Mouse (Mus musculus) midbrain, embryonic 16.5 days (tissue): Measurements from ENCODE around the gene Polr2l. TPM values are rescaled to one million over a fixed set of nuclear protein-coding genes. Genes with fewer than 3 reads are reported as not detected.

Source experiments
- ATAC-seq: fragments of 200-750 bp; cut with Nextera tagmentation; 2 replicates; pipeline ENCODE4 v1.8.0; 2017; ENCODE audit warnings: moderate TSS enrichment
- H3K27ac ChIP-seq: fragments of 300-500 bp; sonication (generic); 2 replicates; pipeline ENCODE4 v1.5.1; 2014; ENCODE audit warnings: mild to moderate bottlenecking, low read length, mixed read lengths
- H3K27me3 ChIP-seq: fragments of 300-500 bp; sonication (generic); 2 replicates; pipeline ENCODE4 v1.6.1; 2014; ENCODE audit warnings: low read depth, low read length, mixed read lengths; ENCODE audit not compliant: control insufficient read depth, insufficient read depth
- H3K36me3 ChIP-seq: fragments of 300-500 bp; sonication (generic); 2 replicates; pipeline ENCODE4 v1.6.1; 2014; ENCODE audit warnings: mild to moderate bottlenecking, low read length, moderate library complexity, mixed read lengths; ENCODE audit not compliant: control insufficient read depth, insufficient read depth
- H3K4me1 ChIP-seq: fragments of 300-500 bp; sonication (generic); 2 replicates; pipeline ENCODE4 v1.6.1; 2014; ENCODE audit warnings: mild to moderate bottlenecking, low read length, mixed read lengths; ENCODE audit not compliant: control insufficient read depth, insufficient read depth
- H3K4me2 ChIP-seq: fragments of 300-500 bp; sonication (generic); 2 replicates; pipeline ENCODE4 v1.6.1; 2014; ENCODE audit warnings: mild to moderate bottlenecking, low read length, mixed read lengths
- H3K4me3 ChIP-seq: fragments of 300-500 bp; sonication (generic); 2 replicates; pipeline ENCODE4 v1.5.1; 2014; ENCODE audit warnings: low read depth, mild to moderate bottlenecking, low read length, moderate library complexity, mixed read lengths
- H3K9ac ChIP-seq: fragments of 300-500 bp; sonication (generic); 2 replicates; pipeline ENCODE4 v1.6.1; 2014; ENCODE audit warnings: low read depth, low read length, mixed read lengths
- H3K9me3 ChIP-seq: fragments of 300-500 bp; sonication (generic); replicated peaks from 2 replicates; pipeline ENCODE4 v1.6.1; 2014; ENCODE audit warnings: mild to moderate bottlenecking, low read length, mixed read lengths; ENCODE audit not compliant: control insufficient read depth, poor library complexity, severe bottlenecking
- WGBS: fragments of 180-500 bp; shearing (Covaris S2); extraction: QIAGEN DNeasy Blood & Tissue Kit; methylation state at CpG from one replicate; pipeline ENCODE4 v1.1.7; 2014; 5-methylcytosine and 5-hydroxymethylcytosine counted together
- polyA plus RNA-seq: library from polyadenylated mRNA; unstranded; fragments of >200 nt; fragmentation: Nextera tagmentation; extraction: Ambion mirVana; gene quantifications from 2 replicates; pipeline ENCODE4 v1.2.1, GENCODE M21; 2015

Gene Polr2l
- polyA plus RNA-seq, 1 experiment from 2014 or later = 74.0 TPM

DNA sequence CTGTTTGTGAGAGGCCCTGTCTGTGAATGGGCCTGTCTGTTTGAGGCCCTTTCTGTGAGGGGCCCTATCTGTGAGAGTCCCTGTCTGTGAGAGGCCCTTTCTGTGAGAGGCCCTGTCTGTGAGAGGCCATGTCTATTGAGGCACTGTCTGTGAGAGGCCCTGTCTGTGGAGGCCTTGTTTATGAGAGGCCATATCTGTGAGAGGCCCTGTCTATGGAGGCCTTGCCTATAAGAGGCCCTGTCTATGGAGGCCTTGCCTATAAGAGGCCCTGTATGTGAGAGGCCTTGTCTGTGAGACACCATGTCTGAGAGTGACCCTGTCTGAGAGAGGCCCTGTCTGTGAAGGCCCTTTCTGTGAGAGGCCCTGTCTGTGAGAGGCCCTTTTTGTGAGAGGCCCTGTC is 33.2 kb upstream of the Polr2l start:
- H3K4me2 ChIP-seq = no peak overlapping the region
- ATAC-seq = no peak
- H3K9me3 ChIP-seq = no peaks in the 10 kb centered on the region
- H3K4me3 ChIP-seq = no peak overlapping the region
- H3K27me3 ChIP-seq = no peaks in the 10 kb centered on the region
- H3K9ac ChIP-seq = no peak overlapping the region
- no peaks in the 10 kb centered on the region for H3K4me1 ChIP-seq
- no peak overlapping the region for H3K27ac ChIP-seq
- peaks cover 9% of the 10 kb centered on the region; the same call in 1 of the 2 replicates for H3K36me3 ChIP-seq

DNA sequence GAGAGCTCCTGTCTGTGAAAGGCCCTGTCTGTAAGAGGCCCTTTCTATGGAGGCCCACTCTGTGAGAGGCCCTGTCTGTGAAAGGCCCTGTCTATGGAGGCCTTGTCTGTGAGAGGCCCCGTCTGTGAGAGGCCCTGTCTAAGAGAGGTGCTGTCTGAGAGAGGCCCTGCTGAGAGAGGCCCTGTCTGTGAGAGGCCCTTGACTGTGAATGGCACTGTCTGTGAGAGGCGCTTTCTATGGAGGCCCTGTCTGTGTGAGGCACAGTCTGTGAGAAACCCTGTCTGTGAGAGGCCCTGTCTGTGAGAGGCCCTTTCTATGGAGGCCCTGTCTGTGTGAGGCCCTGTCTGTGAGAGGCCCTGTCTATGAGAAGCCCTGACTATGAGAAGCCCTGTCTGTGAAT is 31.3 kb upstream of the Polr2l start:
- 61% methylated on average over 2 of the region's 2 CpGs for WGBS

DNA sequence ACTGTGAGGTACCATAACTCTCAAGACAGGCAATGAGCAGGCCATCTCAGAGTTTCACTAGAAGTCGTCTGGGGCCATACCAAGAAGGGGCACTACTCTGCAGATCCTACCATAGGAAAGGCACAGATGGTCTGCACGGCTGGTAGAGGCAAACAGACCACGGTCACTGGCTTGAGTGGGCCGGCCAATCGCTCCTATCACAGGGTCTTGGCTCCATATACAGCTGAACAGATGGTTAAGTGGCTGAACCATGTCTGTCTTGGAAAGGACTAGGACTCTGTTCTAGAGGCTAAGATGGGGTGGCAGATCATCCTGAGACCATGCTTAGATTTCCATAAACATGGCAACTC is 27.6 kb upstream of the Polr2l start:
- no peak for ATAC-seq
- Histone ChIP-seq H3K27ac (no peak overlapping the region), H3K27me3 (no peaks in the 10 kb centered on the region), H3K4me2 (no peak overlapping the region), H3K4me3 (no peak overlapping the region), H3K9ac (no peak overlapping the region), H3K4me1 (no peaks in the 10 kb centered on the region), H3K36me3 (peaks cover 6% of the 10 kb centered on the region; the same call in 1 of the 2 replicates), H3K9me3 (no peaks in the 10 kb centered on the region)
- WGBS = 85% methylated on average over 5 of the region's 5 CpGs

More for the DNA sequence above, 31.3 kb upstream of the Polr2l start:
- Histone ChIP-seq H3K36me3 (0 out of 2 replicates have a peak, but pooled peaks cover 5% of the 10 kb centered on the region), H3K27ac (no peak overlapping the region), H3K9me3 (no peaks in the 10 kb centered on the region), H3K27me3 (no peaks in the 10 kb centered on the region), H3K4me1 (no peaks in the 10 kb centered on the region), H3K4me2 (no peak overlapping the region), H3K9ac (no peak overlapping the region), H3K4me3 (no peak overlapping the region)
- ATAC-seq = no peak

- Histone ChIP-seq H3K36me3 (peaks cover 6% of the 10 kb centered on the region; the same call in 1 of the 2 replicates), H3K27ac (no peak overlapping the region), H3K9me3 (no peaks in the 10 kb centered on the region), H3K4me1 (no peaks in the 10 kb centered on the region), H3K4me3 (no peak overlapping the region), H3K9ac (no peak overlapping the region), H3K27me3 (no peaks in the 10 kb centered on the region), H3K4me2 (no peak overlapping the region)
- WGBS = 88% methylated on average over 7 of the region's 7 CpGs
- ATAC-seq = no peak
Measured at GRCm38 (mm10) chr7:141501820-141502555, 27.1 kb upstream of the Polr2l start.

- no peak overlapping the region for H3K27ac ChIP-seq
- H3K36me3 ChIP-seq = peaks cover 13% of the 10 kb centered on the region
- no peaks in the 10 kb centered on the region for H3K27me3 ChIP-seq
- no peak overlapping the region for H3K4me2 ChIP-seq
- WGBS = 97% methylated on average over 3 of the region's 3 CpGs
- no peak overlapping the region for H3K4me3 ChIP-seq
- ATAC-seq = no peak
- H3K9ac ChIP-seq = no peak overlapping the region
- H3K9me3 ChIP-seq = no peaks in the 10 kb centered on the region
- no peaks in the 10 kb centered on the region for H3K4me1 ChIP-seq
Measured at GRCm38 (mm10) chr7:141497600-141497999, 22.7 kb upstream of the Polr2l start.

- no peaks in the 10 kb centered on the region for H3K27me3 ChIP-seq
- H3K36me3 ChIP-seq = peaks cover 17% of the 10 kb centered on the region
- H3K4me3 ChIP-seq = no peak overlapping the region
- 89% methylated on average over 4 of the region's 4 CpGs for WGBS
- ATAC-seq = no peak
- no peak overlapping the region for H3K9ac ChIP-seq
- no peak overlapping the region for H3K27ac ChIP-seq
- no peaks in the 10 kb centered on the region for H3K9me3 ChIP-seq
- H3K4me1 ChIP-seq = no peaks in the 10 kb centered on the region
- no peak overlapping the region for H3K4me2 ChIP-seq
Measured at GRCm38 (mm10) chr7:141495940-141496339, 21.0 kb upstream of the Polr2l start.

- 84% methylated on average over 2 of the region's 2 CpGs for WGBS
- no peaks in the 10 kb centered on the region for H3K27me3 ChIP-seq
- H3K4me1 ChIP-seq = no peaks in the 10 kb centered on the region
- H3K9ac ChIP-seq = no peak overlapping the region
- H3K27ac ChIP-seq = no peak overlapping the region
- H3K36me3 ChIP-seq = peaks cover 17% of the 10 kb centered on the region
- ATAC-seq = no peak
- no peak overlapping the region for H3K4me3 ChIP-seq
- H3K9me3 ChIP-seq = no peaks in the 10 kb centered on the region
- no peak overlapping the region for H3K4me2 ChIP-seq
Measured at GRCm38 (mm10) chr7:141495379-141495778, 20.4 kb upstream of the Polr2l start.

DNA sequence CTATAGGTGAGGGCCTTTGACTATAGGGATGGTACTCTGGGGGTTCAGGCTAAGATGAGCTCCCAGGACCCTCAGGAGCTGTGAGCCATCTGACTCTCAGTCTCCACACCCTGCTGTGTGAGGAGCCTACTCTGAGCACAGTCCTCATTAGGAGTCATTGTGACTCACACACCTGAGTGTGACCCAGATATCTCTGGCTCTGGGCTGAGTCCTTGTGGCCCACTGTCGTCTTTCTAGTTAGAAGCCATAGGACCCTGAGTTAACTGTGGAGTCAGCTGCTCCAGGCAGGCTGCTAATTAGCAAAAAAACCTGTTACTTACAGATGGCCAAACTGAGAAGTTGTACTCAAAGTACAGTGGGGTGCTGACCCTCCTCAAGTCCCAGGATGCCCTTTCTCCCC is 18.8 kb upstream of the Polr2l start:
- Histone ChIP-seq H3K9me3 (no peaks in the 10 kb centered on the region), H3K4me2 (no peak overlapping the region), H3K4me3 (no peak overlapping the region), H3K9ac (no peak overlapping the region), H3K27ac (no peak overlapping the region), H3K27me3 (no peaks in the 10 kb centered on the region), H3K36me3 (peaks cover 14% of the 10 kb centered on the region), H3K4me1 (no peaks in the 10 kb centered on the region)
- 89% methylated on average over 1 of the region's 1 CpGs for WGBS
- ATAC-seq = no peak

DNA sequence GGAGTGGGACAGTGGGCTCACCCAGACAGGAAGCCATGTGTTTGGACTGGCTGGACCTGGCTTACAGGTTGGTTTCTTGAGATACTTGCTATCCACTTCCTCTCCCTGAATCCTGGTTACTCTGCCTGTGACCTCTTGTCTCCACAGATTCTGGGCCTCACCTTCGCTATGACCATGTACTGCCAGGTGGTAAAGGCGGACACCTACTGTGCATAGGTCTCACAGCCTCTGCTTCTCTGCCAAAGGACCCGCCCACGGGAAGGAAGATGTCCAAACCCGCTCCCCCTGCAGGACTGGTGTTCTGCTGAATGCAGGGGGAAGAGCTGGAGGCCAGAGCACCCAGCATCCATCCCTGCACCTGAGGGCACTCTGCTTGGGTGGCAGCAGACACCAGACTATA is 17.8 kb upstream of the Polr2l start:
- Histone ChIP-seq H3K27me3 (no peaks in the 10 kb centered on the region), H3K36me3 (peaks cover 10% of the 10 kb centered on the region), H3K9ac (no peak overlapping the region), H3K9me3 (no peaks in the 10 kb centered on the region), H3K4me3 (no peak overlapping the region), H3K4me2 (no peak overlapping the region), H3K4me1 (no peaks in the 10 kb centered on the region), H3K27ac (no peak overlapping the region)
- ATAC-seq = no peak
- 89% methylated on average over 5 of the region's 5 CpGs for WGBS
